Mouse (Mus musculus) stomach, postnatal 0 days (tissue): ENCODE results near the gene Gfpt2.

ENCODE experiments used
- CTCF ChIP-seq: IDR thresholded peaks from 2 replicates; pipeline ENCODE4 v1.5.1; 2016; ENCODE audit warnings: antibody characterized with exemption, low read depth, mild to moderate bottlenecking, moderate library complexity
- EP300 ChIP-seq: optimal IDR thresholded peaks from 2 replicates; pipeline ENCODE3; 2016; ENCODE audit warnings: antibody characterized with exemption

DNA sequence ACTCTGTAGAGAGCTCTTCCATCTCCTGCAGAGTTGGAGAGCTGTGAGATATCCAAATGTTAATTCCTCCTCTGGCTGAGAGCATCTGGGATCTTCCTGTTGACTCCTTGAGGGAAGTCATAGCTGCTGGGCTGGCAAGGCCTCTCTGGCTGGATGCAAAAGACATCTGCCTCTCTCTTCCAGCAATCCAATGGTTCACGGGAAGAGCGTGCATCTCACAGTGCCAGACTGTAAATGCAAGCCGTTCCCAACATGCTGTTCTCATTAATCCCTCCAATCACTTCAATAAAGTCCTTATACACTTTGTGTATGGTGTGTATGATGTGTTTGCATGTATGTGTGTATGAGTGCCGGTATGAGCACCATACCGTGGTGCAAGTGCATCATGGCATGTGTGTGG is 32.8 kb upstream of the Gfpt2 start:
- no peak for TF ChIP-seq EP300
- no peak for TF ChIP-seq CTCF
